Mouse (Mus musculus) heart, embryonic 16.5 days (tissue): ENCODE data around the gene Rtn4ip1. TPM values are rescaled to one million over a fixed set of nuclear protein-coding genes. Genes with fewer than 3 reads are reported as not detected.
A peak's percentile ranks its signal among the peaks of the same experiment; 100 is the strongest.
"Not testable (repeated sequence)": the region's sequence is repeated elsewhere in the genome, so short reads cannot be mapped to it uniquely, and the experiment has no call there.

Experiments
- ATAC-seq: fragments of 200-750 bp; cut with Nextera tagmentation; replicated peaks from 2 replicates; pipeline ENCODE4 v1.8.0; 2017; ENCODE audit warnings: moderate number of reproducible peaks; ENCODE audit not compliant: insufficient read depth, low FRiP score; ENCODE audit errors: extremely low read depth
- H3K27ac ChIP-seq: fragments of 300-500 bp; sonication (generic); 2 replicates; pipeline ENCODE4 v1.5.1; 2014; ENCODE audit warnings: mild to moderate bottlenecking, low read length, control low read depth, moderate library complexity
- H3K27me3 ChIP-seq: fragments of 300-500 bp; sonication (generic); 2 replicates; pipeline ENCODE4 v1.6.1; 2014; ENCODE audit warnings: low read length, mixed read lengths; ENCODE audit not compliant: control insufficient read depth, insufficient read depth
- H3K36me3 ChIP-seq: fragments of 300-500 bp; sonication (generic); 2 replicates; pipeline ENCODE4 v1.6.1; 2014; ENCODE audit not compliant: control insufficient read depth, insufficient read depth
- H3K4me1 ChIP-seq: fragments of 300-500 bp; sonication (generic); 2 replicates; pipeline ENCODE4 v1.6.1; 2014; ENCODE audit warnings: low read length, mixed read lengths; ENCODE audit not compliant: control insufficient read depth, insufficient read depth
- H3K4me2 ChIP-seq: fragments of 300-500 bp; sonication (generic); 2 replicates; pipeline ENCODE4 v1.6.1; 2014; ENCODE audit warnings: low read depth, mild to moderate bottlenecking, control low read depth, low read length
- H3K4me3 ChIP-seq: fragments of 300-500 bp; sonication (generic); 2 replicates; pipeline ENCODE4 v1.5.1; 2014; ENCODE audit warnings: mild to moderate bottlenecking, control low read depth, low read length
- H3K9ac ChIP-seq: fragments of 300-500 bp; sonication (generic); 2 replicates; pipeline ENCODE4 v1.6.1; 2014; ENCODE audit warnings: low read length, control low read depth
- H3K9me3 ChIP-seq: fragments of 300-500 bp; sonication (generic); replicated peaks from 2 replicates; pipeline ENCODE4 v1.6.1; 2016; ENCODE audit warnings: low read length; ENCODE audit not compliant: control insufficient read depth
- WGBS: fragments of 180-500 bp; shearing (Covaris S2); extraction: QIAGEN DNeasy Blood & Tissue Kit; methylation state at CpG from one replicate; pipeline ENCODE4 v1.1.7; 2014; 5-methylcytosine and 5-hydroxymethylcytosine counted together
- polyA plus RNA-seq: library from polyadenylated mRNA; unstranded; fragments of >200 nt; fragmentation: Nextera tagmentation; extraction: Ambion mirVana; gene quantifications from 2 replicates; pipeline ENCODE4 v1.2.1, GENCODE M21; 2015

Rtn4ip1 gene
- polyA plus RNA-seq, 1 experiment from 2014 or later = 39.2 TPM

GRCm38 (mm10) chr10:43918696-43919608 is 17.3 kb downstream of the Rtn4ip1 start:
- no peaks in the 10 kb centered on the region; the same call in 1 of the 2 replicates for H3K36me3 ChIP-seq
- no peak overlapping the region for H3K9ac ChIP-seq
- H3K4me3 ChIP-seq = no peak overlapping the region
- no peaks in the 10 kb centered on the region for H3K9me3 ChIP-seq
- peaks cover 6% of the 10 kb centered on the region for H3K4me1 ChIP-seq
- no peak overlapping the region for H3K27ac ChIP-seq
- no peak for ATAC-seq
- no peaks in the 10 kb centered on the region for H3K27me3 ChIP-seq
- 40% methylated on average over 17 of the region's 17 CpGs for WGBS
- no peak overlapping the region for H3K4me2 ChIP-seq

DNA sequence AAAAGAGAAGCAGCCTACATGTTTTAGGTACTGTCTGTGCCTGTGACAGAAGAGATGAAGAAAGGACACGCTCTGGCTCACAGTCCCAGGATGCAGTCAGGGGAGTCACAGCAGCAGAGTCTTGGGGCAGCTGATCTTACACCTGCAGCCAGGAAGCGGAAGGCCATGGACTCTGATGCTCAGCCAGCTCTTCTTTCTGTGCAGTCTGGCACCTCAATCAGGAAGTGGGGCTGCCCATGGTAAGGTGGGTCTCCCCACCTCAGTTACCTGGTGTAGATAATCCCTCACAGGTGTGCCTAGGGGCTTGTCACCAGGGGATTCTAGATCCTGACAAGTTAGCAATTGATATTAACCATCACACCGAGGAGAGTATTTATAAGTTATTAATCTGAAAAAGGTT is 21.5 kb downstream of the Rtn4ip1 start:
- 93% methylated on average over 3 of the region's 3 CpGs for WGBS
- no peak overlapping the region for H3K9ac ChIP-seq
- H3K27ac ChIP-seq = no peak overlapping the region
- H3K4me2 ChIP-seq = no peak overlapping the region
- no peaks in the 10 kb centered on the region; the same call in 1 of the 2 replicates for H3K4me1 ChIP-seq
- no peak overlapping the region for H3K4me3 ChIP-seq
- H3K9me3 ChIP-seq = no peaks in the 10 kb centered on the region
- H3K36me3 ChIP-seq = no peaks in the 10 kb centered on the region; the same call in 1 of the 2 replicates
- no peak for ATAC-seq
- H3K27me3 ChIP-seq = no peaks in the 10 kb centered on the region

- WGBS = 87% methylated on average over 9 of the region's 9 CpGs
- H3K27ac ChIP-seq, ATAC-seq: not testable (repeated sequence)
These were observed 24.2 kb downstream of the Rtn4ip1 start for GRCm38 (mm10) chr10:43925776-43926175.

GRCm38 (mm10) chr10:43927736-43928135 is 26.1 kb downstream of the Rtn4ip1 start:
- WGBS = 76% methylated on average over 8 of the region's 8 CpGs
- Histone ChIP-seq H3K27me3 (no peaks in the 10 kb centered on the region), H3K9me3 (no peaks in the 10 kb centered on the region), H3K4me3 (no peak overlapping the region), H3K36me3 (no peaks in the 10 kb centered on the region; the same call in 1 of the 2 replicates), H3K9ac (no peak overlapping the region), H3K4me1 (no peaks in the 10 kb centered on the region; the same call in 1 of the 2 replicates), H3K27ac (no peak overlapping the region), H3K4me2 (no peak overlapping the region)
- ATAC-seq = no peak

More at GRCm38 (mm10) chr10:43925776-43926175, 24.2 kb downstream of the Rtn4ip1 start:
- not testable (repeated sequence) for H3K9me3 ChIP-seq, H3K4me1 ChIP-seq, H3K36me3 ChIP-seq, H3K9ac ChIP-seq, H3K4me2 ChIP-seq, H3K27me3 ChIP-seq, H3K4me3 ChIP-seq

DNA sequence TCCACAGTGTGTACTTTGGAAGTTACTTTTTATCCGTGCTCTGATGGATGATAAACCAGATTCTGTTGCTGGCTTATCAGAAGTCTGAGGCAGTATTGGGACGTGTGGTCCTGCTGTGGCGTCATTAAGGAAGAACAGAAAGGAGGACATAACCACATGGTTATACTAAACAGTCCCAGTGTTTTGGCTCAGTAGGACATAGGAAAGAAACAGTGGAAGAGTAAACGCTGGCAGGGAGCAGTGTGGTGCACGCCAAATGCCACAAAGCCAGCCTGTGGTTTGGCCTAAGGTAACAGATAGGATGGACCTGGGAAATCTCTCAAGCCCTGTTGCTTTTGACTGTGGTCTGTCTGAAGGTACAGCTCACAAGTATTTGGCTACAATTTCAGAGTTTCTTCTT is 27.0 kb downstream of the Rtn4ip1 start:
- Histone ChIP-seq H3K27me3 (no peaks in the 10 kb centered on the region), H3K4me2 (no peak overlapping the region), H3K9ac (no peak overlapping the region), H3K9me3 (no peaks in the 10 kb centered on the region), H3K36me3 (no peaks in the 10 kb centered on the region), H3K4me3 (no peak overlapping the region), H3K4me1 (no peaks in the 10 kb centered on the region; the same call in 1 of the 2 replicates), H3K27ac (no peak overlapping the region)
- WGBS = 65% methylated on average over 5 of the region's 5 CpGs
- no peak for ATAC-seq

- Histone ChIP-seq H3K4me2 (no peak overlapping the region), H3K4me1 (no peaks in the 10 kb centered on the region; the same call in 1 of the 2 replicates), H3K27ac (no peak overlapping the region), H3K36me3 (no peaks in the 10 kb centered on the region; the same call in 1 of the 2 replicates), H3K9me3 (no peaks in the 10 kb centered on the region), H3K9ac (no peak overlapping the region), H3K27me3 (no peaks in the 10 kb centered on the region), H3K4me3 (no peak overlapping the region)
- no peak for ATAC-seq
- 79% methylated on average over 6 of the region's 6 CpGs for WGBS
These were observed 37.6 kb downstream of the Rtn4ip1 start for GRCm38 (mm10) chr10:43939136-43939662.

DNA sequence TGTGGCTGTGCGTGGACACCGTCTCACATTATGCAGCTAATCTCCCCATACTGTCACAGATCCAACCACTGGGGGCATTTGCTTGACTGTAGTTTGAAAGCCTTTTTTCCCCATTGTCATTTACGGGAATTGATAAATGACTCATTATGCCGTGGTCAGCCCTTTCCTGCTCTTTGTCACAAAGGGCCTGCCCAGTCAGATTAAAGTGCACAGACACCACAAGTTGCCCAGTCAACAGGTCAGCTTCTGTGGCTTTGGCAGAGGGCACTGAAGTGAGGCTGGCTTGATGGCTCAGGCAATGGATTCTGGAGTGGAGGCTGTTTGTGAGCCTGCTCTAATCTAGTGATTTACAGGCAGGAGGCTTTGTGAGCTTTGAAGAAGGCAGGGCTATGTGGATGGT is 42.1 kb downstream of the Rtn4ip1 start:
- no peaks in the 10 kb centered on the region for H3K27me3 ChIP-seq

GRCm38 (mm10) chr10:43945435-43945834 is 43.8 kb downstream of the Rtn4ip1 start:
- no peak overlapping the region for H3K4me3 ChIP-seq
- H3K27ac ChIP-seq = no peak overlapping the region
- H3K4me2 ChIP-seq = no peak overlapping the region
- ATAC-seq = no peak
- H3K27me3 ChIP-seq = no peaks in the 10 kb centered on the region
- H3K9me3 ChIP-seq = no peaks in the 10 kb centered on the region
- no peaks in the 10 kb centered on the region; the same call in 1 of the 2 replicates for H3K4me1 ChIP-seq
- H3K36me3 ChIP-seq = peaks cover 6% of the 10 kb centered on the region
- no peak overlapping the region for H3K9ac ChIP-seq
- WGBS = 69% methylated on average over 4 of the region's 4 CpGs

More for the DNA sequence above, 42.1 kb downstream of the Rtn4ip1 start:
- no peak overlapping the region for H3K4me3 ChIP-seq
- H3K36me3 ChIP-seq = peaks cover 6% of the 10 kb centered on the region
- H3K27ac ChIP-seq = no peak overlapping the region
- H3K9me3 ChIP-seq = no peaks in the 10 kb centered on the region
- H3K9ac ChIP-seq = no peak overlapping the region
- no peak overlapping the region for H3K4me2 ChIP-seq
- 60% methylated on average over 4 of the region's 4 CpGs for WGBS
- no peak for ATAC-seq
- no peaks in the 10 kb centered on the region; the same call in 1 of the 2 replicates for H3K4me1 ChIP-seq

- Histone ChIP-seq H3K4me1 (no peaks in the 10 kb centered on the region), H3K27me3 (no peaks in the 10 kb centered on the region), H3K36me3 (no peaks in the 10 kb centered on the region), H3K9me3 (no peaks in the 10 kb centered on the region), H3K9ac (no peak overlapping the region), H3K4me2 (no peak overlapping the region), H3K4me3 (no peak overlapping the region), H3K27ac (no peak overlapping the region)
- 0 out of 2 replicates have a peak, but pooled peaks have one; percentile 14 for ATAC-seq
These were observed 52.3 kb downstream of the Rtn4ip1 start for GRCm38 (mm10) chr10:43953942-43954341.
